Mouse (Mus musculus): Measurements from ENCODE around the gene Ranbp3l.

Ranbp3l gene

GRCm38 (mm10) chr15:9090662-9091061 is 122.9 kb downstream of the Ranbp3l start:
- DNase-seq (ENCODE audit: inconsistent age in 2 of 2, low spot score in 1 of 2): no peak

DNA sequence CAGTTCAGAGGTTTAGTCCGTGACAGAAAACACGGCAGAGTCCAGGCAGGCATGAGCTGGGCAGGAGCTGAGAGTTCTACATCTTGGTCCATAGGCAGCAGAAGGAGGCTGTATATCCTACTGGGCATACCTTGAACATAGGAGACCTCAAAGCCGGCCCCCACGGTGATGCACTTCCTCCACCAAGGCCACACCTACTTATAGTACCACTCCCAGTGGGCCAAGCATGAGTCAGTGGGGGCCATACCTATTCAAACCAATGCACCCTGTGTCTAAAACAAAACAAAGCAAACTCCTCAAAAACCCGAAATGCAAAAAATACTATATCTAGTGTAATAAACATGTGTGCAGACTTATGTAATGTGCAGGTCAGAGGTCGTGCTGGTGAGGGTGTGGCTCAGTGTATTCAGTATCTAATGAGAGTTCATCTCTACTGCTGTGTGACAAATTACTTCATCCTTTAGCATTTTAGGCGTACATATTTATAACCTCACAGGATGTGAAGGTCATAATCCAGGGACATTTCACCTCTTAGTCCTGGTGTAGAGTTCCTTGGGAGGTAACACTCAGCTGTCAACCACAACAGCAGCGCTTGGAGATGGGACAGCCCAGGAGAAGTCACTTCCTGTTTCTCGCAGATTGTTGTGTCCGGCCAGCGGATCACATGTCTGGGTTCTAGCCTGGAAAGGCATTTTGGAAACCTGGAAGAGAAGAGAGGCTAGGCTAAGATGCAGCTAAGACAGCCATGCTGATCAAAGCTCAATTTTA is 126.0 kb downstream of the Ranbp3l start:
- no peak for DNase-seq (ENCODE audit: inconsistent age in 2 of 2, low spot score in 1 of 2)

GRCm38 (mm10) chr15:9094366-9094750 is 126.6 kb downstream of the Ranbp3l start:
- no peak for DNase-seq (ENCODE audit: inconsistent age in 2 of 2, low spot score in 1 of 2)

DNA sequence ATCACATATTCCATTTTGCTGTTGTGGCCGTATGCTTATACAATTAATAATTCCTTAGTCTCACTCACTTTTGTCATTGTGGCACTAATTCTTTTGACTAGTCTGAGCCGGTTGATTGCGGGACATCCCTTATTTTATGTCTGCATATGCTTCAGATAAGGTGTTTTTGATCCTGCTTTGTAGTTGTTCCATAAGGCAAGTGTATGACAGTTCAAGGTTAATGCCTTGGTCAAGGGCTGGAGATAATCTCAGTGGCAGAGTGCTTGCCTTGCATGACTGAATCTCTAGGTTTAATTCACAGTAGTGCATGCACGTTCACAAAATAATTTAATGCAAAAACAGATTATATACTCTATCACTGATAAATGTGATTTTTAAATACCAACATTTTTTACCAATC is 129.1 kb downstream of the Ranbp3l start:
- DNase-seq (ENCODE audit: inconsistent age in 2 of 2, low spot score in 1 of 2): peak in 1 of 2 experiments; percentile 52

DNA sequence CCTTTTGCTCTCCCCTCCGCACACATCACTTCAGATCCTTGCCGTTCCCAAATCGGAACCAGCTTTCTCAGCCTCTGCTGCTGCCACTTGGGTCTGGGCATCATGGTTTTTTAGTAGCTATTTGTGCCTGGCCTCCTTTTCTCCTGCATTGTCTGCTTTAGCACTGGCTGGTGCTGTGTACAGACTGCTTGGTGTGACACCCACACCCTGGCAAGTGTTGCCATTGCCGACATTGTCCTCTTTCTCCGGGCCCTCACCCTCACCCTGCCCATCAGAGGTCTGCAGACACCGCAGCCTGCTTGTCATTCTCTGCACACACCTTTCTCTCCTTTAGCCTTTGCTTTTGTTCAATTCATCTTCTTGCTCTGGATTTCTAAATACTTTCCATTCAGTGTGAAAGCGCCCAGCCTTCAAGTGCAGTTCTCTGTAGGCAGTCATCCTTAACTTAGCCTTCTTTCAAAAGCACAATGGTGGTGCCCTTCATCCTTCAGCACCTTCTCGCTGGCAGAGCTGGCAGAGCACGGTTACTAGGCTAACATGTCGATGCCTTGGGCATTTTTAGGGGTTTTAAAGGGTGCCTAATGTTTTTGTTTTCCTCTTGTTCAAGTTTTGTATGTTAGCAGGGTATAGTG is 132.8 kb downstream of the Ranbp3l start:
- DNase-seq (ENCODE audit: inconsistent age in 2 of 2, low spot score in 1 of 2): no peak

DNA sequence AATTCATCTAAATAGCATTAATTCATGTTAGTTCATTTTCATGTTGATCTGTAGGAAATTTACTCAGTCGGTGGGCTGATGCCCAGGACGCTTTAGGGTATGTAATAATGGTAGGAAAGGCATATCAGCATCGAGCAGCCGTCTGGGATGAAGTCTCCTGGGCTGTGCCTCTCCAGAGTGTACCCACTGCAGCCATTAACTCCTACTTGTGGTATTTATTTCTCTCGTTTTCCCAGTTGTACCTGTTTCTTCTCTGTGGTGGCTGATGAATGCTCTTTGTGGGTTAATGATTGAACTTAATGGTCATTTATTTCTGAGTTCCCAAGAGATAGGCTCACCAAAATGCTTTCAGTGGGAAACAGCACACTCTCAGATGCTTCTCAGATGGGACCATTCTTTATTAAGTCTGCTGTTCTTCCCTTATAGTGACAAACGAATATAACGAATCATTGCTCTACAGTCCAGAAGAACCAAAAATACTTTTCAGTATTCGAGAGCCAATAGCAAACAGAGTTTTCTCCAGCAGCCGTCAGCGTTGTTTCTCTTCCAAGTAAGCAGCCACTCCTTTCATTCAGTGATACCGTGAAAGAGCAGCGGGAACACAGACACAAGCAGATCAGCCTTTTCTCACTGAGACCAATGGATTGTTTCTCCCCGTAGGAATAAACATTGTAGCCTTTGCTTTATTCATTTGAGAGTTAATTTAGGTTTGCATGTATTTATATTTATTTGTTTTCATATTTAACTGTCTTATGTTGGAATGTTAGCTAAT is 138.7 kb downstream of the Ranbp3l start:
- DNase-seq (ENCODE audit: inconsistent age in 2 of 2, low spot score in 1 of 2): no peak

- DNase-seq (ENCODE audit: inconsistent age in 2 of 2, low spot score in 1 of 2): no peak
Measured at GRCm38 (mm10) chr15:9110526-9111347, 143.0 kb downstream of the Ranbp3l start.

- DNase-seq (ENCODE audit: inconsistent age in 2 of 2, low spot score in 1 of 2): no peak
Measured at GRCm38 (mm10) chr15:9111648-9112047, 143.9 kb downstream of the Ranbp3l start.

DNA sequence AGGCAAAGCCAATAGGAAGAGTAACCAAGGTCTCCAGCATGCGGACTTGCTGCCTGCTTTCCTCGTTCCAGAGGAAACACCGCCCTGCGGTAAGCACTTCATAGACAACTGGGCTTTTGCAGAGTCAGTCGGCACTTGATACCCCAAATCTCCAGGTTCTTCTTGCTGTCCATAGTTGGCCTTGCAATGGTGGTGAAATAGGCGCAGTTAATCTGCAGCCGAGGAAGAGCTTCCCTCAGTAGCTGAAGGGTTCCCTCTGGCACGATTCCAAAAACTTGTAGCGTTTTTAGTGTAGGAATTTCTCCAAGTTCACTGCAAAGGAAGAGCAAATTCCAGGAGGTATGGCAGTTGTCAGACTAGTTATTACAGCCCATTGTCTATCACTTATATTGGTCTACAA is 145.8 kb downstream of the Ranbp3l start:
- peak in 1 of 2 experiments; percentile 69 for DNase-seq (ENCODE audit: inconsistent age in 2 of 2, low spot score in 1 of 2)

GRCm38 (mm10) chr15:9114131-9114530 is 146.4 kb downstream of the Ranbp3l start:
- no peak for DNase-seq (ENCODE audit: inconsistent age in 2 of 2, low spot score in 1 of 2)

DNA sequence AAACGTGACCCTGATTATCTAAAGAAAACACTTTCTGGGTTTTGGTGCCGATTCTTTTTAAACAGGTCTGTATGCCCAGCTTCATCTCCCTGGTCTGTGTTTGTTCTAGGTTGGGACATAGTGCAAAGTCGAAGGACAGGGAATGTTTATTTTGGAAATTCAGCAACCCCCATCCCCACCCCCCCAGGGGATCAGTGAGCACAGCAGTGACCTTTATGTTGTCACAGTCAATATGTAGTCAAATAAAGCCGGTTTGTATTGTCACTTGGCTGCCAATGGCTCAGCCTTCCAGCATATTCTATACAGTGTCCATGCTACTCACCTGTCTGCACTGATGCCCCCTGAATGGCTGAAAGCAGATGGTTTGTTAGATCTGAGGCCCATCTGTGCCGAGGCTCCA is 146.8 kb downstream of the Ranbp3l start:
- no peak for DNase-seq (ENCODE audit: inconsistent age in 2 of 2, low spot score in 1 of 2)

All from adrenal gland, adult (tissue).